ENCODE assay signal across 23 mouse cellular contexts in the genomic region with DNA sequence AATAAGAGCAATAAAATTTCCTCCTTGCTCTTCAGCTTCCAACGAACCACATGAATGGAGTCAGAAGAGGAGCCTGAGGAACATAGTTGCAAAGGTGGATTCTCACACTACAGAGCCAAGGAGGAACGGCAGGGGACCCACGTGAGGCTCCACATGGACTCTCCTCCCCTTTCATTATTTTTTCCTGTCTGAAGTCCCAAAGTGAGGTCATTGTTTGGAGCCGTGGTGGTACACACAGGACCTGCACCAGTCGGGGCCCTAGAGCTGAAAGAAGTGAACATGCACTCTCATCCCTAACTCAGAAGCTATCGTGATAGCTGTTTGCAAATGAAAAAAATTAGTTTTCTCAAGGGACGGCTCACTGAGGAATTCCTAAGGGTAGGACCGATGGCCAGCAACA. TPM values are rescaled to one million over a fixed set of nuclear protein-coding genes. Genes with fewer than 3 reads are reported as not detected.
"Had no signal": no experiment of that assay in that cellular context is flagged by ENCODE, and none has a peak within 500 bp of the region (broad histone marks: within the 10 kb centered on the region; RNA-seq: fewer than 3 reads in every experiment).

No protein-coding gene starts in this region.

- H3K9ac ChIP-seq: limb, embryonic 13.5 days; liver, embryonic 12.5 days; liver, embryonic 15.5 days; midbrain, embryonic 12.5 days; neural tube, embryonic 13.5 days; stomach, embryonic 15.5 days had no signal

- H3K4me1 ChIP-seq: liver, embryonic 12.5 days; liver, embryonic 15.5 days; midbrain, embryonic 12.5 days; neural tube, embryonic 13.5 days; stomach, embryonic 15.5 days had no signal

- H3K4me2 ChIP-seq: limb, embryonic 13.5 days; liver, embryonic 12.5 days; liver, embryonic 15.5 days; midbrain, embryonic 12.5 days; neural tube, embryonic 13.5 days; stomach, embryonic 15.5 days had no signal

- H3K27me3 ChIP-seq: limb, embryonic 13.5 days; liver, embryonic 12.5 days; liver, embryonic 15.5 days; midbrain, embryonic 12.5 days; neural tube, embryonic 13.5 days; stomach, embryonic 15.5 days had no signal

- DNase-seq: kidney, adult 18-20 months; kidney, adult 9 months; kidney, postnatal 14 days; kidney, postnatal 4 days; layer of hippocampus, postnatal 36 days; left cerebral cortex, postnatal 4 days; liver; retina, postnatal 1 day; right cerebral cortex, postnatal 25 days; spleen, adult 18-20 months; thymus, postnatal 25 days had no signal

- H3K4me3 ChIP-seq: left cerebral cortex, adult 2 months; limb, embryonic 13.5 days; liver, embryonic 12.5 days; liver, embryonic 15.5 days; midbrain, embryonic 12.5 days; myocyte; neural tube, embryonic 13.5 days; stomach, embryonic 15.5 days had no signal

- ATAC-seq: liver, embryonic 12.5 days; midbrain, embryonic 16.5 days had no signal

- H3K27ac ChIP-seq: left cerebral cortex, adult 2 months; limb, embryonic 13.5 days; liver, embryonic 12.5 days; liver, embryonic 15.5 days; midbrain, embryonic 12.5 days; neural tube, embryonic 13.5 days; stomach, embryonic 15.5 days had no signal

- H3K9me3 ChIP-seq: liver, embryonic 12.5 days; liver, embryonic 15.5 days; midbrain, embryonic 12.5 days; neural tube, embryonic 13.5 days; stomach, embryonic 15.5 days had no signal

RNA-seq across cellular contexts. Expression of a gene that starts 47.1 kb away (rescaled TPM):
- total RNA-seq: layer of hippocampus, adult 18-20 months; layer of hippocampus, postnatal 10 days; layer of hippocampus, postnatal 36 days; left cerebral cortex, adult 2 months; left cerebral cortex, postnatal 10 days; left cerebral cortex, postnatal 4 days had no signal
- polyA plus RNA-seq: midbrain, embryonic 16.5 days; myocyte; neural tube, embryonic 13.5 days had no signal
